Mouse (Mus musculus): ENCODE data around the gene Brinp2. TPM values are rescaled to one million over a fixed set of nuclear protein-coding genes. Genes with fewer than 3 reads are reported as not detected.

Gene Brinp2
- total and polyA plus RNA-seq, 2 experiments, result not detected

DNA sequence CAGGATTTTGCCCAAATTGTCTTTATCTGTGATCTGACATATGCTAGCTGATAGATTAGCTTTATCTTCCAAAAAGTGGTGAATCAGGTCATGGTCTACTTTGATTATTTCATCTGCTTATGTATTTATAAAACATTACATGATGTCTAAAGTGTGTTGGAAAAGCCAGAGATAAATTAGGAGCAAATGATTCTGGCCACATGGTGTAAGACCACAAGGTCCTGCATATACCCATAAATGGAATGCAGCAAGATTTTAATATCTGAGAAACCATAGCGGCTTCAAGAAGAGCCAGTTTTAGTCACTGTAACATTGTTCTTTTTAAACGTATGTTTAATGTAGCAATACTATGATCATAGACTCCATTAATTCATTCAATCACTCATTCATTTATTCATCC is 29.2 kb upstream of the Brinp2 start:
- no peak overlapping the region for H3K4me3 ChIP-seq (ENCODE audit: insufficient read depth, low read depth, low read length)
- no peak overlapping the region for H3K27ac ChIP-seq (replicated peaks; ENCODE audit: insufficient read depth, low read depth, low read length)
- no peaks in the 10 kb centered on the region for H3K4me1 ChIP-seq (ENCODE audit: control insufficient read depth, insufficient read depth, low read length)
- H3K36me3 ChIP-seq (ENCODE audit: control insufficient read depth, insufficient read depth, low read length), result no peaks in the 10 kb centered on the region
- no peaks in the 10 kb centered on the region for H3K79me2 ChIP-seq (ENCODE audit: control insufficient read depth, insufficient read depth, low read length)
- 89% methylated on average over 2 of the region's 2 CpGs for WGBS
- no peaks in the 10 kb centered on the region for H3K27me3 ChIP-seq (ENCODE audit: control insufficient read depth, insufficient read depth, low read length)
- H3K9ac ChIP-seq (ENCODE audit: low read depth, low read length), result no peak overlapping the region
- TF ChIP-seq CTCF (IDR thresholded peaks at IDR 0.05; ENCODE audit: low read depth, low read length) (no peak), POLR2A (IDR thresholded peaks at IDR 0.05; ENCODE audit: extremely low read depth, insufficient read depth, low read length) (no peak)
- no peak for DNase-seq (ENCODE audit: extremely low read depth, low read depth, low spot score)

DNA sequence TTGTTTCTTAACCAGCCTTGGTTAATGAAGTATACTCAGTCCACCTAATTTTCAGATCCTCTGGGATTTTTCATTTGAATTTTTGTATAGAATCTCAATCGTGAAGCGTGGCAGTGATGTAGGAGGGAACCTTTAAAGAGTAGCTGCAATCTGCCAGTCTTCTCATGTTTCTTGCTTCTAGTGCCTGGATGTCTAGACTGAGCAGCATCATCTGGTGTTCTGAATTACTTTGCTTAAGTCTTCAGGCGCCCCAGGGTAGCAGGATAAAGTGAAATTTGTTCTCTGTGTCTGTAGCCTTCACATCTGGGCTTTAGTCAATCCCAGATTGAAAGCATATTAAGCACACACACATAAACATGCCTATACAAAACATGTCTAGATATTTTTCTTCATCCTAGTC is 27.1 kb upstream of the Brinp2 start:
- H3K9ac ChIP-seq (ENCODE audit: low read depth, low read length), result no peak overlapping the region
- DNase-seq (ENCODE audit: extremely low read depth, low read depth, low spot score), result no peak
- 78% methylated on average over 3 of the region's 3 CpGs for WGBS

GRCm38 (mm10) chr1:158382277-158382676 is 26.2 kb upstream of the Brinp2 start:
- DNase-seq (ENCODE audit: extremely low read depth, low read depth, low spot score), result no peak
- WGBS, result 84% methylated on average over 6 of the region's 6 CpGs

More for the DNA sequence above, 27.1 kb upstream of the Brinp2 start:
- no peak overlapping the region for H3K4me3 ChIP-seq (ENCODE audit: insufficient read depth, low read depth, low read length)
- H3K27ac ChIP-seq (replicated peaks; ENCODE audit: insufficient read depth, low read depth, low read length), result no peak overlapping the region
- H3K79me2 ChIP-seq (ENCODE audit: control insufficient read depth, insufficient read depth, low read length), result no peaks in the 10 kb centered on the region
- H3K4me1 ChIP-seq (ENCODE audit: control insufficient read depth, insufficient read depth, low read length), result no peaks in the 10 kb centered on the region
- H3K27me3 ChIP-seq (ENCODE audit: control insufficient read depth, insufficient read depth, low read length), result no peaks in the 10 kb centered on the region
- H3K36me3 ChIP-seq (ENCODE audit: control insufficient read depth, insufficient read depth, low read length), result no peaks in the 10 kb centered on the region
- TF ChIP-seq POLR2A (IDR thresholded peaks at IDR 0.05; ENCODE audit: extremely low read depth, insufficient read depth, low read length) (no peak), CTCF (IDR thresholded peaks at IDR 0.05; ENCODE audit: low read depth, low read length) (no peak)

DNA sequence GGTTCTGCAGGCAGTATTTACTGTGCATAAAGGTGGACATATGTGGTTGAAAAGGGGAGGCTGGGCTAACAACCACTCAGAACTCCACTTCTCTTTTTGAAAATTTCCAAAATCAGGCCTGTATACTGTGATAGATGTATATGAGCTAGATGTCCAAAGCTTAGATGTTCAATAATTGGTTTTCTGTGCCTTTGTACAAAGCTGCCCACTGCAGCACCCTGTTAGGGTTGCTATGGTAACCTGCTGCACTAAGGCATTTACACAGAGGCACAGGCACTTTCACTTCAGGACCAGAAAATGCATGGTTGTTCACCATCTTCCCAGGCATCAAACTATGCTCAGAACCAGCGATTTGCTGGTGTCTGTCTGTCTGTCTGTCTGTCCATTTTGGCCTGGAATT is 8.3 kb upstream of the Brinp2 start:
- no peaks in the 10 kb centered on the region for H3K27me3 ChIP-seq (ENCODE audit: control insufficient read depth, insufficient read depth, low read length)
- H3K36me3 ChIP-seq (ENCODE audit: control insufficient read depth, insufficient read depth, low read length), result no peaks in the 10 kb centered on the region
- no peak overlapping the region for H3K27ac ChIP-seq (replicated peaks; ENCODE audit: insufficient read depth, low read depth, low read length)
- no peaks in the 10 kb centered on the region for H3K4me1 ChIP-seq (ENCODE audit: control insufficient read depth, insufficient read depth, low read length)
- no peak for TF ChIP-seq POLR2A (IDR thresholded peaks at IDR 0.05; ENCODE audit: extremely low read depth, insufficient read depth, low read length)
- no peak for TF ChIP-seq CTCF (IDR thresholded peaks at IDR 0.05; ENCODE audit: low read depth, low read length)
- DNase-seq (ENCODE audit: extremely low read depth, low read depth, low spot score), result no peak
- no peaks in the 10 kb centered on the region for H3K79me2 ChIP-seq (ENCODE audit: control insufficient read depth, insufficient read depth, low read length)
- 44% methylated on average over 1 of the region's 1 CpGs for WGBS
- H3K9ac ChIP-seq (ENCODE audit: low read depth, low read length), result no peak overlapping the region
- no peak overlapping the region for H3K4me3 ChIP-seq (ENCODE audit: insufficient read depth, low read depth, low read length)

More at GRCm38 (mm10) chr1:158382277-158382676, 26.2 kb upstream of the Brinp2 start:
- H3K9ac ChIP-seq (ENCODE audit: low read depth, low read length), result no peak overlapping the region
- H3K79me2 ChIP-seq (ENCODE audit: control insufficient read depth, insufficient read depth, low read length), result no peaks in the 10 kb centered on the region
- TF ChIP-seq CTCF (IDR thresholded peaks at IDR 0.05; ENCODE audit: low read depth, low read length) (no peak), POLR2A (IDR thresholded peaks at IDR 0.05; ENCODE audit: extremely low read depth, insufficient read depth, low read length) (no peak)
- H3K27ac ChIP-seq (replicated peaks; ENCODE audit: insufficient read depth, low read depth, low read length), result no peak overlapping the region
- no peaks in the 10 kb centered on the region for H3K36me3 ChIP-seq (ENCODE audit: control insufficient read depth, insufficient read depth, low read length)
- H3K4me3 ChIP-seq (ENCODE audit: insufficient read depth, low read depth, low read length), result no peak overlapping the region
- H3K4me1 ChIP-seq (ENCODE audit: control insufficient read depth, insufficient read depth, low read length), result no peaks in the 10 kb centered on the region
- H3K27me3 ChIP-seq (ENCODE audit: control insufficient read depth, insufficient read depth, low read length), result no peaks in the 10 kb centered on the region

- 4% methylated on average over 35 of the region's 37 CpGs for WGBS
- TF ChIP-seq CTCF (IDR thresholded peaks at IDR 0.05; ENCODE audit: low read depth, low read length) (no peak), POLR2A (IDR thresholded peaks at IDR 0.05; ENCODE audit: extremely low read depth, insufficient read depth, low read length) (no peak)
- Histone ChIP-seq H3K27ac (replicated peaks; ENCODE audit: insufficient read depth, low read depth, low read length) (no peak overlapping the region), H3K27me3 (ENCODE audit: control insufficient read depth, insufficient read depth, low read length) (no peaks in the 10 kb centered on the region), H3K4me1 (ENCODE audit: control insufficient read depth, insufficient read depth, low read length) (no peaks in the 10 kb centered on the region), H3K36me3 (ENCODE audit: control insufficient read depth, insufficient read depth, low read length) (no peaks in the 10 kb centered on the region), H3K9ac (ENCODE audit: low read depth, low read length) (no peak overlapping the region), H3K4me3 (ENCODE audit: insufficient read depth, low read depth, low read length) (no peak overlapping the region), H3K79me2 (ENCODE audit: control insufficient read depth, insufficient read depth, low read length) (no peaks in the 10 kb centered on the region)
- DNase-seq (ENCODE audit: extremely low read depth, low read depth, low spot score), result no peak
These were observed 6.4 kb upstream of the Brinp2 start for GRCm38 (mm10) chr1:158362292-158363101.

GRCm38 (mm10) chr1:158361964-158362291 is 5.8 kb upstream of the Brinp2 start, which contains the start of gene Astn1:
Gene Astn1, plus strand, starts transcription at chr1:158362273.
- H3K4me1 ChIP-seq (ENCODE audit: control insufficient read depth, insufficient read depth, low read length), result no peaks in the 10 kb centered on the region
- H3K4me3 ChIP-seq (ENCODE audit: insufficient read depth, low read depth, low read length), result no peak within 1 kb of the TSS
- H3K36me3 ChIP-seq (ENCODE audit: control insufficient read depth, insufficient read depth, low read length), result no peaks in the 10 kb centered on the region
- no peaks in the 10 kb centered on the region for H3K79me2 ChIP-seq (ENCODE audit: control insufficient read depth, insufficient read depth, low read length)
- whole genome bisulfite sequencing, result 7% methylated on average over 2 of the region's 2 CpGs
- no peak within 1 kb of the TSS for H3K27ac ChIP-seq (replicated peaks; ENCODE audit: insufficient read depth, low read depth, low read length)
- no peak within 1 kb of the TSS for H3K9ac ChIP-seq (ENCODE audit: low read depth, low read length)
- DNase-seq (ENCODE audit: extremely low read depth, low read depth, low spot score), result no peak
- H3K27me3 ChIP-seq (ENCODE audit: control insufficient read depth, insufficient read depth, low read length), result no peaks in the 10 kb centered on the region
- TF ChIP-seq POLR2A (IDR thresholded peaks at IDR 0.05; ENCODE audit: extremely low read depth, insufficient read depth, low read length) (no peak), CTCF (IDR thresholded peaks at IDR 0.05; ENCODE audit: low read depth, low read length) (no peak)

Measured in liver, adult 2 months (tissue).